Mouse (Mus musculus) NIH3T3 (cell line): ENCODE data around the gene Zfp219.

Experiments used
- DNase-seq: peaks from one replicate; pipeline ENCODE4 v3.0.0-alpha.2; 2012; ENCODE audit warnings: low read depth

Gene Zfp219

GRCm38 (mm10) chr14:51997483-51997882, 23.1 kb downstream of the Zfp219 start:
- no peak for DNase-seq

- DNase-seq, result no peak
Observed at GRCm38 (mm10) chr14:51996866-51997265, 23.7 kb downstream of the Zfp219 start.

- peak; percentile 69 for DNase-seq
Observed at GRCm38 (mm10) chr14:51996231-51996841, 24.2 kb downstream of the Zfp219 start.

- no peak for DNase-seq
Observed at GRCm38 (mm10) chr14:51995219-51995871, 25.2 kb downstream of the Zfp219 start.

- no peak for DNase-seq
Observed at GRCm38 (mm10) chr14:51994453-51994852, 26.1 kb downstream of the Zfp219 start.

- DNase-seq, result no peak
Observed at GRCm38 (mm10) chr14:51989461-51989970, 31.0 kb downstream of the Zfp219 start.

GRCm38 (mm10) chr14:51988731-51989130, 31.8 kb downstream of the Zfp219 start:
- DNase-seq, result no peak

GRCm38 (mm10) chr14:51987177-51987576, 33.4 kb downstream of the Zfp219 start:
- peak; percentile 89 for DNase-seq

- no peak for DNase-seq
Observed at GRCm38 (mm10) chr14:51986153-51986505, 34.4 kb downstream of the Zfp219 start.

GRCm38 (mm10) chr14:51985301-51986152, 35.0 kb downstream of the Zfp219 start:
- peak; percentile 95 for DNase-seq

GRCm38 (mm10) chr14:51984247-51985231, 36.0 kb downstream of the Zfp219 start, which contains the start of gene Arhgef40:
Gene Arhgef40, plus strand, starts transcription at chr14:51984719.
- peak; percentile 83 for DNase-seq

GRCm38 (mm10) chr14:51983855-51984246, 36.7 kb downstream of the Zfp219 start:
- no peak for DNase-seq

- peak; percentile 63 for DNase-seq
Observed at GRCm38 (mm10) chr14:51983251-51983650, 37.3 kb downstream of the Zfp219 start.

GRCm38 (mm10) chr14:51979252-51979651, 41.3 kb downstream of the Zfp219 start:
- no peak for DNase-seq

GRCm38 (mm10) chr14:51967400-51967799, 53.1 kb downstream of the Zfp219 start:
- DNase-seq, result no peak

GRCm38 (mm10) chr14:51960316-51960715, 60.2 kb downstream of the Zfp219 start:
- no peak for DNase-seq
